Mouse (Mus musculus) kidney, adult 8-10 months (tissue): Measurements from ENCODE around the gene Tspan17.

ENCODE experiments used
- DNase-seq, 2 experiments: peaks; one replicate each; pipeline ENCODE4 v3.0.0; 2022

Gene Tspan17

DNA sequence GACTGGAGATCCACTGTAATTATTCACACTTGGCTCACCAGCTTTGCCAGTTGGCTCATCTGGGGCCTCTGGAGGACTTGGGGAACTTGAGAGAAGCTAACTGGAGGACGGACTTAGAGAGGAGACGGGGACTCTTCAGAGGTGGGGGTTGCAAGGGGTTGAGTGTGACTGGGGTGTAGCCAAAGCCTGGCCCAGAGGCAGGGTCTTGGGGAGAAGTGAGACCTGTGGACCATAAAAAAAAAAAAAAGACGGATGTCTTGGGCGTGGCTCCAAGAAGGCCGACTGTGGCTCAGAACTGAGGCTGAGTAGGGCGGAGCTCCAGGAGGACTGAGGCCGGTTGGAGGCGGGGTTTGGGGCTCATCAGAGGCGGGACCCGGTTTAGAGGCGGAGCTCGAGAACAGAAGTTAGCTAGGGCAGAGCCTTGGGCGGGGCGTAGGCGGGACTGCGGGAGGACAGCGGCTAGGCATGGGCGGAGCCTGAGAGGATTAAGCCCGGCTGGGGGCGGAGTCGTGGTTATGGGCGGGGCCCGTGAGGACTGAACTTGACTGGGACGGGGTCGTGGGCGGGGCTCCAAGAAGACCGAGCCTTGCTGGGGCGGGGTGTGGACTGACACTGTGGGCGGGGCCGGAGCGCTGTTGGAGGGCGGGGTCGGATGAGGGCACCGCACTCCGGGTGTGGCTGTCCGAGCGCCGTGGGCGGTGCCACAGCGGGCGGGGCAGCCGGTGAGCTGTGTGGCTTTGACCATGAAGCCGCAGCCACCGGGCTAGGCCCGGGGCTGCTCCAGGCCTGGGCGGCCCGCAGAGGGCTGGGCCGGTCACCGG, at the start of gene Tspan17:
TSS of gene Tspan17 (plus strand) at position 638 of the 821 bp plus-strand sequence.
- DNase-seq, result peak; percentile 97 to 99

DNA sequence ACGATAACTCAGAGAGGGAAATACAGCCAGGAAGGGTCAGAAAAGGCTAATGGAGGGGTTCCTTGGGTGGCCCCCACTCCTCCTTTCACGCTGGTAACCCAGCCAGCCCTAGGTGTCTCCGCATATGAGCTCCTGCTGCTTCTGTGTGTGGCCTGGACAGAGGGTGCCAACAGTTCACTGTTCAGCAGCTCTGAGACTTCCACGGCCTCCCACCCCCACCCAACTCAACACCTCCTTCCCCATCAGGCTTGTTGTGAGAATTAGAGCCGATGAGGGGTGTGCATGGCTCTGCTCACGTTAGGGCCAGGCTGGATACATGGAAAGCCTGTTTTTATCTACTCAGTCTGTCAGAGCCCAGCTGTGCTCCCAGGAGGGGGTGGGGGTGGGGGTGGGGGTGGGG, 43.1 kb upstream of the Tspan17 start:
- no peak for DNase-seq

DNA sequence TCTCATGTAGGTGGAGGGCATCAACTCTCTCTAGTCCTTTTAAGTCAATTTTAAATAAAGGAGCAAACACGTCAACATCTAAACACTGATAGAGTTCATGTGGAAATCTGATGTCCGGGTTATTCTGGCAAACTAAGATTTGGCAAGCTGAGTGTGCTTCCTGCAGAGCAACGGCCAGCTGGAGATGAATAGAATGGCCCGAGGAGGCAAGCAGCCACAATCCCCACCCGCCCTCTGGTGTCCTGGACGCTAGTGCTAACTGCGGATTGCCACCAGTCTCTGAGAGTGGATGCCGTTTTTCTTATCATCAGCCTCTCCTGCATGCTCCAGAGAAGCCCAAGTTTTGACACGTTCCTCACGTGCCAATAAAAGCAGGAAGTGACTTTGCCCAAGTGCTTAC, 42.3 kb upstream of the Tspan17 start:
- DNase-seq, result no peak

GRCm38 (mm10) chr13:54748190-54748589, 41.0 kb upstream of the Tspan17 start:
- no peak for DNase-seq

- no peak for DNase-seq
These were observed 40.5 kb upstream of the Tspan17 start for GRCm38 (mm10) chr13:54748721-54749060.

DNA sequence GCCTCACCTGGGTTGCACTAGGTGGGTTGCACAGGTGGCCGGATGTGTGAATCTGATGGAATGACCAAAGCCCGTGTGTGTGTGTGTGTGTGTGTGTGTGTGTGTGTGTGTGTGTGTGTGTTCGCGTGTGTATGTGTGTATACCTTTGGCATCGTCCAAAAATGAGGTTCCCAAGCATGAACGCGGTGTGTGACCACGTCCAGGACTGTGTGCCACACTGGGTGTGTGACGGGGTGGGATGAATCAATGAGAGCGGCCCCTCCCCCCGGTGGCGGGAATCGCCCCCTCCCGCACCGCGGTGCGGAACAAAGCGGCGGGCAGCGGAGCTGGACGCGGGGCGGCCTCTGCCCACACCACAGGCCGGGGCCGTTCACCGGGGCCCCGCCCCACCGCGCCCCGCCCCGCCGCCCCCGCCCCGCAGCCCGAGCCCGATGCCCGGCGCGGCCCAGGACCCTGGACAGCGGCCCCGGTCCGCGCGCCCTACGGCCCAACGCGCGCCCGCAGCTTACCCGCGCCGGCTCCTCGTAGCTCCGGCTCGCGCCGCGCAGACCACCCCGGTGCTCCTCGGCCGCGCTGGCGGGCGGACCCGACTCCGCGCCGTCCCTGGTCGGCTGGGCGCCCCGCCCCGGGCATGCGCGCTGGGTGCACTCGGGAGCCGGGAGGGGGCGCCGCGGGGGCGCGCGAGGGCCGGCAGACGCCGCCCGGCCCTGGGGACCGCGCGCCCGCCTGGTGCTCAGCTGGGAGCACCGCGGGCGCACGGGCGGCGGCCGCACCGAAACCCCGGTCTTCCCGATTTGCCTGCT, 39.9 kb upstream of the Tspan17 start:
- DNase-seq, result no peak

DNA sequence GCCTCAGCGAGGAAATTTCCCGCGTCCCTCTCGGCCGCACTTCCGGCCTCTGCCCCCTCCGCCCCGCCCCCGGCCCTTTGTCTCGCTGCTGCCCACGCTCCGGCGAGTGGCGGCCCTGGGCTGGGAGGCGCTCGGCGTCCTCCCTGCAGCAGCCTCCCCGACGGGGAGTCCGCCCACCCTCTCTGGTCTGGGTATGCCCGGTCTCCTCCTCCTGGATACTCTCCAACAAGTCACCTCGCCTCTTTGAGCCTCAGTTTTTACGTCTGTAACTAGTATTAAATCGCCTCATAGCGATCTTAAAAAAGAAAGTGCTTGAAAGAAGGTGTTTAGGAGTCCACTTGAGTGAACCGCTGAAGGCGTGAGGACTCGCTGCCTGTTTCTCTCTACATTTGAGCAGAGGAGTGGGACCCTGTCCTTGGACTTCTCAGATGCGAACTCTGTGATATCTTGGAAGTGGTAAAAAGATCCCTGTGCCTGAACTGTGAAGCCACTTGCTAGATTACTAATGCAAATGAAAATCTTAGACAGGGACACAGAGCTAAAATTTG, 39.2 kb upstream of the Tspan17 start, which contains the start of gene Gprin1:
TSS of gene Gprin1 (minus strand) at position 11 of the 548 bp plus-strand sequence.
- no peak for DNase-seq

GRCm38 (mm10) chr13:54750699-54751098, 38.5 kb upstream of the Tspan17 start:
- DNase-seq, result no peak

DNA sequence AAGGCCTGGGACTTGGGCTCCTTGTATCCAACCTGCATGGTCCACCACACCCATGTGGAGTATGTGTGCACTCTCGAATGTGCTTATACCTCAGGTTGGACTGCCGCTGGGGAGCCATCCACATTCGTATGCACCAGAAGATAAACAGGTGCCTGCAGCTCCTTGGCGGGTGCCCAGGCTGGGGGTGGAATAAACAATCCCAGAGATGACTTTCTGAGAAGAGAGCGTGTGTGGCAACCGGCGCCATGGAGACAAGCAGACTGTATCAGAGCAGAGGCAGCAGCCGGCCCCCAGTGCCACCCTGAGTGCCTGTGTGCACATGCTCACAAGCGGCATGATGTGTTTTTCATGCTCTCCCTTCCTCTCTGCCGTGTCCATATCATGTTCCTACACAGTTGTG, 36.5 kb upstream of the Tspan17 start:
- no peak for DNase-seq

DNA sequence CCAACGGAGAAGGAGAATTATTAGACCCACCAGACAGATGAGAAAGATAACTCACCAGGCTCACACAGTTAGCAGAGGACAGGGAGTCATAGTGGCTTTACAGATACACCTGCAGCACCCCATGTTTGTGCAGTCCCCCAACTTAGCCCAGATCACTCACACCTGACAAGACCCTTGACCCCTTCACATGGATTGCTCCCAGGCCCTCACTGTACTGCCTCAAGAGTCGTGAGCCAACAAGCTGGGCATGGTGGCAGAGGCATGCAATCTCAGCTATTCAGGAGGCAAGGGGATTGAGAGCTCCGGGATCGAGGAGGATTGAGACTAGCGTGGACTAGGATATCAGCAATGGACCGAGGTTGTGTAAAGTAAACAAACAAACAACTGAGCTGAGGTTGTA, 35.4 kb upstream of the Tspan17 start:
- no peak for DNase-seq

- DNase-seq, result no peak
These were observed 34.8 kb upstream of the Tspan17 start for GRCm38 (mm10) chr13:54754169-54755080.

DNA sequence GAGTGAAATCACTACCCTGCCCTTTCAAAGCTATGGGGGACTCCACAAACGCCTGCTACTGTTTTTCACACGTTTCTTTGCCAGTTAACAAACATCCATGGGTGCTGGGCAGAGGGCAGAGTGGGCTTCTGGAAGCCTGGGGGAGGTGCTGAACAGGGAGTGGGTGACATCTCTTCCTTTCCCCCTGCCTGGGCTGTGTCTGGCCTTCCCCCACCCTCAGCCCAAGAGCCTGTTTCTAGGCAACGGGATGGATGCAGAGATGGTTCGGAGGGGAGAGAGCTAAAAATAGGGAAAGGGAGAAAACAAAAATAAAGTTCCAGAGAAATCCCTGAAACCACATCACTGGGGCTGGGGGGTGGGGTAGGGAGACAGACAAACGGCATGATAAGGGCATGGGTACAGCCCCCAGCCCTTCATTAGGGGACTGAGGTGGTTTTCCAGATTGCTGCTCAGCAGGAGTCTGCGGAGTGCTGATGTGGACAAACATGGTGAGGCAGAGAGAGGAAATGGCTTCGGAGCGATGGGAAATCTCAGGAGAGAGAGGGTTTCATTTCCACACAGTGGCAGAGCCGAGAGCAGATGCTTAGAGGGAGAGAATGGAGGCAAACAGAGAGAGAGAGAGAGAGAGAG, 33.9 kb upstream of the Tspan17 start:
- DNase-seq, result no peak

DNA sequence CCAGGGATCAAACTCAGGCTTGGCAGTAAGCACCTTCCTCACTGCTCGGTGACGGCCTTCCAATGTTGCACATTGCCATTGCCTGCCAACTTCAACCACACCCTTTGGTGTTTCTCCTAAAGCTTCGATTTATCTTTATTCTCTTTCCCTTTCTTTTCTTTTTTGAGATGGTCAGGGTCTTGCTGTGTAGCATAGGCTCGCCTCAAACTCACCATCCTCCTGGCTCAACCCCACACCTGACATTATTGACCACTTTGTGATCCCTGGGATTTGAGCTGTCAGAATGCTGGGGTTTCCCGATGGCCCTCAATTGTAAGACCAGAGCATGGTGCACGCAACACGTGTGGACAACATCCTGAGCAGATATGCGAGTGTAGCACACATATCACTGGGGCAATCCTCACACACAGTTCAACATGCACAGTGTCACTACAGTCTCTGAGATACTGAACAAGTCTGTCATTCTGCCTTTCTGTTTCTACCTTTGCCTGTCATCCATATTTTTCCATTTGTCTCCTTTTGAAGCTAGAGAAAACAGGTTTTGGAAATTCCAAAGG, 32.9 kb upstream of the Tspan17 start:
- DNase-seq, result no peak

DNA sequence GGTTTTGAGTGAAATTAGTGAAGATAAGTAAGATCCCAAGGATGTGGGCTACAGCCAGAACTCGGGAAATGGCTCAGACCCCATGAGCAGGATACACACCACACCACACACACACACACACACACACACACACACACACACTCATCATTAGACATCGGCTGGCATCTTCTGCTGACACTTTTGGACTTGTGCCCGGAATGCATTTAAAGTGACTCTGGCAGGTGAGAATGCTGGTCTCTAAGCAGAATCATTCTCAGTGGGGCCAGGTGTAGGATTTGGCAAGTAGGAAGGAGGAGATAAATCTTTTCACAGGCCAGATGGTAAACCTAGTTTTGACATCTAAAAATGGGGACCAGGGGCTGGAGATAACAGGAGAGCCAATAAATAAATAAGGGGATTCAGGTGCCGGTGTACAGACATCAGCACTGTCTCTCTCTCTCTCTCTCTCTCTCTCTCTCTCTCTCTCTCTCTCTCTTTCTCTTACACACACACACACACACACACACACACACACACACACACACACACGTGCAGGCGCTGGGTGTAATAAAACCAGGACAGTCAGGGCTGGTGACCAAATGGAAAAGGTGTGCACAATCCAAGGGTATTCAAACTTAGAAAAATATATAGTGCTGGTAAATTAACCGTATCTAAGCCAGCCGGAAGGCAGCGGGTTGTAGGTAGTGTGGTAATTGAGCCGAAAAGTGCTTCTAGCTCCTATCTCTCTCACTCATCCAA, 31.9 kb upstream of the Tspan17 start:
- no peak for DNase-seq

DNA sequence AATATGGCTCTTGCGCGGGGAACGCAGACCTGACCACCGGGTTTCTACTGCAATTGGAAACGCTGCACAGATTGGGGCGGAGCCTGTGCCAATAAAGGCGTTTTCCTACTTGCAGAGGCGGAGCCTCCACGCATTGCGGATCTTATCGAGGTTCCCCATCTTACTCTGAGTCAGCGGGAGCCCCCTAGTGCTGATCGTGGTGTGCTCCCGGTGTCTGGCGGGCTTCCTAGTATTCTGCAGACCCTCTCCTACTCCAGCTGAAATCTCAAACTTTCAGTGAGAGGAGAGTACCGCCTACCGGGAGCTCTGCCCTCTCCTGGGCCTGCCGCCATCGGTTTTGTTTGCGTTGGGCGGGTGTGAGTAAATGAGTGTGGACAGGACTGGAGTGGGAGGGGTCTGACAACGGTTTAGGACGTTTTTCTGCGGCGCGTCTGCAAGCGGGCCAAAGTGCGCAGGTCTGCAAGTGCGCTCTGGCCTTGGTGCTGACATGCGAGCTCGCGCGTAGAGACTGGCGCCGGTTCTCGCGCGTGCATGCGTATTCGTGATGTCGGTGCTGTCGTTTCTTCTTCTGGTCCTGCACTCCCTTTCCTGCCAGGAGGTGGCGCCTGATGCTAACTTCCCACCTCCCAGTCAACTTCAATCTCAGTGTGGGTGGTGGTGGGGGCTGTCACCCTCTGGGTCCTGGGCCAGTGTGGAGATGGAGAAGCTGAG, 31.0 kb upstream of the Tspan17 start:
- DNase-seq, result peak; percentile 43 to 71

- no peak for DNase-seq
These were observed 30.3 kb upstream of the Tspan17 start for GRCm38 (mm10) chr13:54758756-54759470.

GRCm38 (mm10) chr13:54759496-54759895, 29.7 kb upstream of the Tspan17 start:
- no peak for DNase-seq

GRCm38 (mm10) chr13:54760164-54760795, 28.9 kb upstream of the Tspan17 start:
- DNase-seq, result no peak

DNA sequence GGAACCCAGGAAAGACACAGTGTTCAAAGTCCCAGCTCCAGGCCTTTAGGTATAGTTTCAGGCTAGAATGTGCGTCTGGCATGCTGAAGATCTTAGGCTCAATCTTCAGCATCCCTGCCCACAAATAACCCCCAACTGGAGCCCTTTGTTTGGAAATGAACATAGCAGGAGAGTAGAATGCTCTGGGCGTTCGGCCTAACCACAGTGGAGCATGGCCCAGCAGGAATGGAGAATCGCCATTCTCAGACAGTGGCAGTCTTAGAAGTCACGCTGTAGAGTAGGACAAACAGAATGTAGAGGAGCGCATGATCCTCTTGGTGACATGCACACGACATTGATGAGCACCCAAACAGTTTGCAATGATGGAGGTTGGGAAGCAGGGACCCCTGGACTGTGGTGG, 28.3 kb upstream of the Tspan17 start:
- DNase-seq, result no peak
